Mouse (Mus musculus) neural tube, embryonic 10.5 days (tissue): ENCODE data around the gene Cntd1.

Experiments used
- DNase-seq: peaks from one replicate; pipeline ENCODE4 v3.0.0-alpha.2; 2017; ENCODE audit warnings: low spot score; ENCODE audit errors: extremely low spot score

Cntd1 gene

DNA sequence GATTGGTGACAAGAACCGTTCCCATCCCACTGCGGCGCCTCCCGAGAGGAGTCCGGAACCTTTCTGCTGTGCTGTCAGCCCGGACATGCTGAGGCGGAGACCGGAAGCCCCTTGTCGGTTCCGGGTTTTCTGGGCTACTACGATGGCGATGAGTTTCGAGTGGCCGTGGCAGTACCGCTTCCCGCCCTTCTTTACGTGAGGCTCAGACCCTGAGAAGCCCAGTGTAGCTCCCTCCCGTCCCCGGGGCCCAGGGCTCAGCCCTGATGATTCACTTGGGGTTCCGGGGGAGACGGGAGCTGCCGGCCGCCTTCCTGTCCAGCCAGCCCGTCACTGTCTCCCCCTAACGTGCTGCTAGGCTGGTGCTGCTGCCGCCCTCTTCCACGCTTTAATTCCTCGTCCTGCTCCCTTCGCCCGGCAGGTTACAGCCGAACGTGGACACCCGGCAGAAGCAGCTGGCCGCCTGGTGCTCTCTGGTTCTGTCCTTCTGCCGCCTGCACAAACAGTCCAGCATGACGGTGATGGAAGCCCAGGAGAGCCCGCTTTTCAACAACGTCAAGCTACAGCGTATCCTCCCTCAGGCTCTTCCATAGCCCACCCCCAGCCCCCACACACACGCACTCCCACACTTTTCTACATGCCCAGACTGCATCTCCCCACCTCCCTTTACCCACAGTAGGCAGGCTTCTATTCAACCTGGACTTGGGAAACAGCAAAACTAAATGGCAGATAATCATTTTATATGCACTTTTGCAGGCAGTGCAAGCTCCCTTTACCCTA lies 25.0 kb upstream of the Cntd1 start, which contains the start of gene Vps25:
Vps25 (plus strand) TSS at position 95 of the 777 bp plus-strand sequence.
- peak; percentile 91 for DNase-seq

- no peak for DNase-seq
Measured at GRCm38 (mm10) chr11:101255826-101256775, 22.7 kb upstream of the Cntd1 start.

DNA sequence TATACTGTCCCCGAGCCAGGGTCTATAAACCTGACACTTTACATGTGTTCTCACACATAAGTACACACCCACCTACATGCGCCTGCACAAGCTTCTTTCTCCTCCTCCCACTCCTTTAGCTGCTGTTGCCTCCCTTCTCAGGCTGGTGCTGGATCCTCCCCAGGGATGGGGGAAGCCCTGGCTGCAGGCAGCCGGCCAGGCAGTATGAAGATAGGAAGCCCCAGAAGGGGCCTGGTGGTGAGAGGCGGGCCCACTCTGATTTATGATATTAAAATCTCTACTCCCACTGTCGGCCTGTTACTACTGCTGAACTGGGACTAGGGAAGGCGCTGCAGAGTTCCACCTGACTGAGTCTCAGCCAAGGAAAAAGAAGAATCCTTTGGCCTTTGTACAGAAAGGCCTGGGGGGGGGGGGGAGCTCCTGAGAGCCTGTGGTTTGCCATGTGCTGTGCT lies 19.5 kb upstream of the Cntd1 start:
- DNase-seq: no peak

DNA sequence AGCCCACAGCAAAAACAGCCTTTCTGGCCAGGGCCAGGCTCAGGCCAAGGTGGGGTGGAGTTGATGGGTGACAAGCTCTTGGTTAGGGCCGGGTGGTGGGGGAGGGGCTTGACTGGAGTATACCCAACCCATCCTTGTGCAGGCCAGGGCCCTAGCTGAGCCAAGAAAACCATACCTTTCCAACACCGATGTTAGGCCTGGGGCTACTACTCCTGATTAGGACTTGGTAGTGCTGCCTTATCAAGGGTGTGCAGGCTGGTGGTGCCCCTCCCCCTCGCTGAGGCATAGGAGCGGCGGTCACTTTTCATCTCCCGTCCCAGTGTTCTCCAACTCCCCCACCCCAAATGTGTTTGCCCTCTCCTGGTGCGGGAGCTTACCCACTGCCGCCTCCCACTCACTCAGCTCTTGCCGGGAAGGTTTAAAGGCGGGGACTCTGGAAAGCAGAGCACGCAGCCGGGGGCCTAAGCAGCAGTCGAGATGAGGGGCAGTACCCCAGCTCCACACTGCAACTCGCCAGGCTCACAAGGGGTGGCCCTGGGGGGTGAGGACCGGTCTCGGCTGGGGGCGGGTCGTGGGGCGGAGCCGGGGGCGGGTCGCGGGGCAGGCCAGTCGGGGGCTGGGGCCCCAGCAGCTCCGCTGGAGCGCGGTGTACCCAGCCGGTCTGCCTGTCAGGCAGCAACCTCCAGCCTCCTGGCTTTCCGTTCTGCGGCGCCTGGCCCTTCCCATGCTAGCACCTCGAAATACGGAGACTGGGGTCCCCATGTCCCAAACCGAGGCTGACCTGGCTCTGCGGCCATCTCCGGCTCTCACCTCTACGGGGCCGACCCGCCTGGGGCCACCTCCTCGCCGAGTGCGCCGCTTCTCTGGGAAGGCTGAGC lies 18.6 kb upstream of the Cntd1 start, which contains the start of gene Wnk4:
Wnk4 (plus strand) TSS at position 620 of the 878 bp plus-strand sequence.
- peak; percentile 82 for DNase-seq

DNA sequence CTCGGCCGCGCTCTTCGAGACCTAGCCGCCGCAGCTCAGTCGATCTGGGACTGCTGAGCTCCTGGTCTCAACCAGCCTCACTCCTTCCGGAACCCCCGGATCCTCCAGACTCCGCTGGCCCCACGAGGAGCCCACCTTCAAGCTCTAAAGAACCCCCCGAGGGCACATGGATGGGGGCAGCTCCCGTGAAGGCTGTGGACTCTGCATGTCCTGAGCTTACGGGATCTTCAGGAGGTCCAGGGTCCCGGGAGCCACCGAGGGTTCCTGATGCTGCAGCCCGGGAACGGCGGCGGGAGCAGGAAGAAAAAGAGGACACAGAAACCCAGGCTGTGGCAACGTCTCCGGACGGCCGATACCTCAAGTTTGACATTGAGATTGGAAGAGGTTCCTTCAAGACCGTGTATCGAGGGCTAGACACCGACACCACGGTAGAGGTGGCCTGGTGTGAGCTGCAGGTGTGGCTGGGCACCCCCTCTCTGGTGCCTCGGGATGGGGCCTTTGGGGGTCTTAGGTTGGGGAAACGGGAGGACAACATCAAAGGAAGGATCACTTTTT lies 17.9 kb upstream of the Cntd1 start:
- peak; percentile 56 for DNase-seq

GRCm38 (mm10) chr11:101262272-101262967 lies 16.4 kb upstream of the Cntd1 start:
- DNase-seq: no peak

DNA sequence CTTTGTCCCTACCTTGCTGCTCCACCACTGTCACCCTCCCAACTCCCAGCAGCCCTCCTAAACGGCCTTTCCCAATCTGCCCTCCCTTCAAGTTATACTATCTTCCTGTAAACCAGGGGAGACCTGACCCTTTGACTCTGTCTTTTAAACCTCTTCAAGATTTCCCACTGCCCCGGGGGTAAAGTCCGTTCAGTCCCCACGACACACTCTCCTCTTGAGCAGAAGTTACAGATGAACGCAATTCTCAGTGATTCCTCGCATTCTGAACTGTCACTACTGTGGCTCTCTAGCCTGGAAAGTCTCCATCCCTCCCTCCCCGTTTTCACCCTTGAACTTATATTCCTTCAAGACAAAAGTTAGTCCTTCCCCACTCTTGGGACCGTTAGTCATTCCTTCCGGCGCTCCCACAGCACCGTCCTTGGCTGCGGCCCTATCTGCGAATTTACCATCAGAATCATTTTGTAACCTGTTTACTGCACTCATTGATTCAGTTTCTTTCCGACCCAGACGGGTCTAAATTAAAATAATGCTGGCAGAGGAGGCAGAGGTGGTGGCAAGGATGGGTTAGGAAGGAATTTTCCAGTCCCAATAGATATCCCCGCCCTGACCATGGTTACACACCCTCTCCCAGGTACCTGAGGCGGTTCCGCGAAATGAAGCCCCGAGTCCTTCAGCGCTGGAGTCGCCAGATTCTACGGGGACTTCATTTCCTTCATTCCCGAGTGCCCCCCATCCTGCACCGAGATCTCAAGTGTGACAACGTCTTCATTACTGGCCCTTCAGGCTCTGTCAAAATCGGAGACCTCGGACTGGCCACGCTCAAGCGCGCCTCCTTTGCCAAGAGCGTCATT lies 15.4 kb upstream of the Cntd1 start:
- no peak for DNase-seq

DNA sequence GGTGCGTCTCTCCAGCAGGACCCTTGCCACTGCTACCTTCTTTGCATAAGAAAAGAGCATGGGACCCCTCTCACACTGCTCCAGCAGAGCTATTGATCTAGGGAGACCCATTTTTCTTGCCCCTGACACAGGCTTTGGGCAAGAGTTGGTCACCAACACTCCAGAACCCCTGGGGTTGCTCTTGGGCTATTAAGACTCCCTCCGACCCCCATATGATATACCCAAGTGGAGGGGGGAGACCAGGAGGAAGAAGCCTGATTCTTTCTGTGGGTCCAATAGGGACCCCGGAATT lies 14.9 kb upstream of the Cntd1 start:
- DNase-seq: no peak

- peak; percentile 61 for DNase-seq
Measured at GRCm38 (mm10) chr11:101264954-101265471, 13.8 kb upstream of the Cntd1 start.

GRCm38 (mm10) chr11:101265906-101266305 lies 12.9 kb upstream of the Cntd1 start:
- no peak for DNase-seq

GRCm38 (mm10) chr11:101269577-101270116 lies 9.2 kb upstream of the Cntd1 start:
- DNase-seq: no peak

GRCm38 (mm10) chr11:101272446-101272845 lies 6.4 kb upstream of the Cntd1 start:
- DNase-seq: no peak

- no peak for DNase-seq
Measured at GRCm38 (mm10) chr11:101275309-101275708, 3.5 kb upstream of the Cntd1 start.

- DNase-seq: no peak
Measured at GRCm38 (mm10) chr11:101276319-101277070, 2.3 kb upstream of the Cntd1 start.

DNA sequence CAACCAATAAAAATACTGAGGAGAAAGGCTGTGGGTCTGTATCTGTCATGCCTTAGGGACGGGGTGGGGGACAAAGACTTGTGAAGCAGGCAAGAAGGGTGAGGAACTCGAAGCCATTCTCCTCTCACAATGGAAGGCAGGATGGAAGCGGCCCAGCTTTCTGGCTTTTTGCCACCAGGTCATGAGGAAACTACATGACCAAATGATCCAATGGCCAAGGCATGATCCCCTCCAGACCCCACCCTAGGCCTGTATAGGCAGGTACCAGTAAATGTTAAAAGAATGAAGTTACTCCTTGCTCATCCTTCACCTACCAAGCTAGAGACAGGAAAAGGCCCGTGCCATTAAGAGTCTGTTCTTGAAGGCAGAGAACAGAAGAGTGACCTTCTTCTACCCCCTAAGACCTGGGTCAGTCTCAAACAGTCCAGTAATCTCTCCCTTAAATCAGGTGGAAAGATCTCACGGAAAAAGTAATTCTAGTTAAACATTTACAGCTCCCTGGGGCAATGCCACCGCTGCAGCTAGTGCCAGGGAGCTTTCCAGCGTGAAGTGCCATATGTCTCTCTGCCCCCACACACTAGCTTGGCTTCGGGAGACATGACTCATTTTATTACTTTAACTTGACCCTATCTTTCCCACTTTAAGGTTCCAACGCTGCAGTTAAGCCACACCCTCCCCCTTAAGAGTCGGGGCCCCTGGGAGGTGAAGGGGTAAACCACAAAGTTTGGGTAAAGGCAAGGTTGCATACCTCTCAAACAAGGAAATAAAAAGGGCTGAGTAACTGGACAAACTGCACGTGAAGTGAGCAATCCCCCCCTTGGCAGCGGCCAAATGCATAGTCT lies 1.2 kb upstream of the Cntd1 start:
- no peak for DNase-seq

DNA sequence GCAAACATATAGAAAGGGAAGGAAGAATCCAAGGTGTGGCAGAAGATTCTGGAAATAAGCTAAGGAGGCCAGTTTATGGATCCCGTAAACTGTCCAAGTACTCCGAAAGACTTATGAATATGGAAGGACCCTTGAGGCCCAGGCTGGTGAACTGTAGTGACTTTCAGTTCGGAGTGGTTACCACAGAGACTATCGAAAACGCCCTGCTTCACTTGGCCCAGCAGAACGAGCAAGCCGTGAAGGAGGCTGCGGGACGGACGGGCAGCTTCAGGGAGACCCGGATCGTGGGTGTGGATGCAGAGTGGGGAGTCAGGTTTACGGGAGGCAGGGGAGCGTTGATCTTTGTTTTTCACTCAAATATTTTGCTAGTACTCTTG lies 369 bp downstream of the Cntd1 start:
- DNase-seq: no peak

- DNase-seq: no peak
Measured at GRCm38 (mm10) chr11:101280837-101281236, 2.0 kb downstream of the Cntd1 start.
